Mouse (Mus musculus): ENCODE measurements around the gene Shroom3.

- no peak for TF ChIP-seq CTCF (IDR thresholded peaks at IDR 0.05; ENCODE audit: borderline replicate concordance, insufficient read depth, low read depth, low read length)
- no peak for TF ChIP-seq POLR2A (IDR thresholded peaks at IDR 0.05; ENCODE audit: borderline replicate concordance, insufficient read depth, low read length)
These were observed 173.9 kb downstream of the Shroom3 start for GRCm38 (mm10) chr5:92857177-92857576.

All from cerebellum, adult 2 months (tissue).